Mouse (Mus musculus) CH12.LX (cell line): ENCODE data around the gene Gnai2. TPM values are rescaled to one million over a fixed set of nuclear protein-coding genes. Genes with fewer than 3 reads are reported as not detected.
A peak's percentile ranks its signal among the peaks of the same experiment; 100 is the strongest.

ENCODE experiments used
- DNase-seq: peaks from one replicate; pipeline ENCODE4 v3.0.0-alpha.2; 2013; ENCODE audit errors: extremely low read depth
- H3K27ac ChIP-seq: 2 replicates; pipeline ENCODE4 v1.5.1; 2012; ENCODE audit warnings: low read depth, mild to moderate bottlenecking, control low read depth, moderate library complexity; ENCODE audit not compliant: insufficient read depth
- H3K27me3 ChIP-seq: replicated peaks from 2 replicates; pipeline ENCODE3; 2012; ENCODE audit warnings: inconsistent platforms
- H3K36me3 ChIP-seq, 2 experiments: replicated peaks in 1 of 2; 2 replicates each; pipeline versions ENCODE3 to v1.6.1; 2012; ENCODE audit warnings: inconsistent platforms in 1 of 2, low read length in 1 of 2, mild to moderate bottlenecking in 1 of 2, mixed read lengths in 1 of 2, moderate library complexity in 1 of 2; ENCODE audit not compliant: control insufficient read depth in 1 of 2, insufficient read depth in 1 of 2
- H3K4me1 ChIP-seq, 2 experiments: 2 replicates each; pipeline ENCODE4 v1.6.1; 2012; ENCODE audit warnings: inconsistent platforms in 1 of 2, moderate library complexity in 1 of 2; ENCODE audit not compliant: insufficient read depth in 2 of 2, control insufficient read depth in 1 of 2
- H3K4me2 ChIP-seq: 2 replicates; pipeline ENCODE4 v1.6.1; 2012; ENCODE audit warnings: low read depth, mild to moderate bottlenecking, control low read depth; ENCODE audit not compliant: poor library complexity, insufficient read depth, severe bottlenecking
- H3K4me3 ChIP-seq, 3 experiments: fragments of 150-350 bp in 1 of 3; sonication (generic) in 1 of 3; replicated peaks in 1 of 3; 2 replicates each; pipeline versions ENCODE3 to v1.5.1; 2011 to 2012; ENCODE audit warnings: low read depth in 2 of 3, low read length in 2 of 3, mild to moderate bottlenecking in 2 of 3, moderate library complexity in 2 of 3, control low read depth in 1 of 3, improper control_type of control experiment in 1 of 3, inconsistent platforms in 1 of 3, mixed read lengths in 1 of 3; ENCODE audit not compliant: poor library complexity in 1 of 3
- H3K79me2 ChIP-seq: replicated peaks from 2 replicates; pipeline ENCODE4 v1.6.1; 2012; ENCODE audit warnings: mild to moderate bottlenecking, moderate library complexity; ENCODE audit not compliant: control insufficient read depth, poor library complexity, insufficient read depth, severe bottlenecking; ENCODE audit errors: extremely low read depth
- H3K9ac ChIP-seq: 2 replicates; pipeline ENCODE4 v1.6.1; 2012; ENCODE audit warnings: low read depth, mild to moderate bottlenecking, control low read depth, moderate library complexity; ENCODE audit not compliant: insufficient read depth
- H3K9me3 ChIP-seq: replicated peaks from 2 replicates; pipeline ENCODE3; 2012; ENCODE audit warnings: low read length, inconsistent platforms, mixed read lengths
- BHLHE40 ChIP-seq: IDR thresholded peaks from 2 replicates; pipeline ENCODE4 v1.6.1; 2011; ENCODE audit warnings: mild to moderate bottlenecking, low read depth, low read length, improper control_type of control experiment
- CHD1 ChIP-seq: IDR thresholded peaks from 2 replicates; pipeline ENCODE4 v1.6.1; 2012; ENCODE audit warnings: low read depth, low read length, improper control_type of control experiment, inconsistent platforms
- CHD2 ChIP-seq: IDR thresholded peaks from 2 replicates; pipeline ENCODE4 v1.6.1; 2011; ENCODE audit warnings: low read length, improper control_type of control experiment
- CTCF ChIP-seq, 2 experiments: IDR thresholded peaks in 1 of 2; conservative IDR thresholded peaks in 1 of 2; 2 replicates each; pipeline ENCODE4 v1.5.1; 2011 to 2012; ENCODE audit warnings: low read depth in 2 of 2, low read length in 2 of 2, improper control_type of control experiment in 1 of 2, inconsistent platforms in 1 of 2, mild to moderate bottlenecking in 1 of 2, moderate library complexity in 1 of 2
- ELF1 ChIP-seq: IDR thresholded peaks from 2 replicates; pipeline ENCODE4 v1.6.1; 2014; ENCODE audit warnings: low read depth, mild to moderate bottlenecking, inconsistent platforms, low read length, improper control_type of control experiment
- HCFC1 ChIP-seq: IDR thresholded peaks from 2 replicates; pipeline ENCODE4 v1.6.1; 2012; ENCODE audit warnings: low read depth, mild to moderate bottlenecking, inconsistent platforms, low read length, improper control_type of control experiment
- KAT2A ChIP-seq: IDR thresholded peaks from 2 replicates; pipeline ENCODE4 v1.6.1; 2012; ENCODE audit warnings: low read length, improper control_type of control experiment, inconsistent platforms; ENCODE audit not compliant: insufficient replicate concordance
- MYC ChIP-seq: IDR thresholded peaks from 2 replicates; pipeline ENCODE4 v1.6.1; 2011; ENCODE audit warnings: low read depth, mild to moderate bottlenecking, improper control_type of control experiment, low read length
- NELFE ChIP-seq: IDR thresholded peaks from 2 replicates; pipeline ENCODE4 v1.6.1; 2011; ENCODE audit warnings: low read depth, low read length, improper control_type of control experiment
- NRF1 ChIP-seq: IDR thresholded peaks from 2 replicates; pipeline ENCODE4 v1.6.1; 2014; ENCODE audit warnings: low read depth, mild to moderate bottlenecking, inconsistent platforms, low read length, improper control_type of control experiment, moderate library complexity
- PAX5 ChIP-seq: IDR thresholded peaks from 2 replicates; pipeline ENCODE4 v1.6.1; 2012; ENCODE audit warnings: low read length, inconsistent platforms, mixed read lengths
- RAD21 ChIP-seq: IDR thresholded peaks from 2 replicates; pipeline ENCODE4 v1.6.1; 2011; ENCODE audit warnings: low read depth, mild to moderate bottlenecking, low read length, improper control_type of control experiment, moderate library complexity
- SIN3A ChIP-seq: IDR thresholded peaks from 2 replicates; pipeline ENCODE4 v1.6.1; 2012; ENCODE audit warnings: low read length, improper control_type of control experiment, inconsistent platforms
- SMC3 ChIP-seq: IDR thresholded peaks from 2 replicates; pipeline ENCODE4 v1.6.1; 2011; ENCODE audit warnings: low read depth, low read length, improper control_type of control experiment
- TBP ChIP-seq: conservative IDR thresholded peaks from 2 replicates; pipeline ENCODE4 v1.6.1; 2011; ENCODE audit warnings: low read depth, low read length, improper control_type of control experiment
- USF1 ChIP-seq: IDR thresholded peaks from 2 replicates; pipeline ENCODE4 v1.6.1; 2014; ENCODE audit warnings: low read depth, mild to moderate bottlenecking, inconsistent platforms, low read length, improper control_type of control experiment
- ZC3H11A ChIP-seq: IDR thresholded peaks from 2 replicates; pipeline ENCODE4 v1.6.1; 2012; ENCODE audit warnings: low read depth, mild to moderate bottlenecking, inconsistent platforms, low read length, improper control_type of control experiment
- ZNF384 ChIP-seq: IDR thresholded peaks from 2 replicates; pipeline ENCODE4 v1.6.1; 2012; ENCODE audit warnings: low read depth, low read length, improper control_type of control experiment, inconsistent platforms
- dilution Hi-C: fragments of 300-500 bp; cut with MboI; formaldehyde crosslinking; loops from 2 replicates; pipeline ENCODE4 v1.14.3; 2020; ENCODE audit warnings: low sequenced_read_pairs; ENCODE audit not compliant: extremely low pct_unique_long_range_greater_than_20kb, extremely low pct_ligation_motif_present
- in situ Hi-C: fragments of 300-500 bp; cut with MboI; formaldehyde crosslinking; loops from 3 replicates; pipeline ENCODE4 v1.14.3; 2019; ENCODE audit warnings: low sequenced_read_pairs, low pct_ligation_motif_present, low pct_unique_long_range_greater_than_20kb, mixed read lengths
- polyA plus RNA-seq: library from polyadenylated mRNA; unstranded; fragments of >175 nt; gene quantifications from 2 replicates; pipeline ENCODE4 v1.2.1, GENCODE M21; 2012; ENCODE audit warnings: low read depth; ENCODE audit not compliant: insufficient read length
- total RNA-seq, 2 experiments: library from RNA; depleted of rRNA; stranded (reverse); fragments of 300-350 nt in 1 of 2; fragments of >200 nt in 1 of 2; gene quantifications; 2 replicates each; pipeline ENCODE4 v1.2.3; 2012 to 2014

Gnai2 gene
- total and polyA plus RNA-seq, 3 experiments, result 86.2 to 262 (median 154) TPM

DNA sequence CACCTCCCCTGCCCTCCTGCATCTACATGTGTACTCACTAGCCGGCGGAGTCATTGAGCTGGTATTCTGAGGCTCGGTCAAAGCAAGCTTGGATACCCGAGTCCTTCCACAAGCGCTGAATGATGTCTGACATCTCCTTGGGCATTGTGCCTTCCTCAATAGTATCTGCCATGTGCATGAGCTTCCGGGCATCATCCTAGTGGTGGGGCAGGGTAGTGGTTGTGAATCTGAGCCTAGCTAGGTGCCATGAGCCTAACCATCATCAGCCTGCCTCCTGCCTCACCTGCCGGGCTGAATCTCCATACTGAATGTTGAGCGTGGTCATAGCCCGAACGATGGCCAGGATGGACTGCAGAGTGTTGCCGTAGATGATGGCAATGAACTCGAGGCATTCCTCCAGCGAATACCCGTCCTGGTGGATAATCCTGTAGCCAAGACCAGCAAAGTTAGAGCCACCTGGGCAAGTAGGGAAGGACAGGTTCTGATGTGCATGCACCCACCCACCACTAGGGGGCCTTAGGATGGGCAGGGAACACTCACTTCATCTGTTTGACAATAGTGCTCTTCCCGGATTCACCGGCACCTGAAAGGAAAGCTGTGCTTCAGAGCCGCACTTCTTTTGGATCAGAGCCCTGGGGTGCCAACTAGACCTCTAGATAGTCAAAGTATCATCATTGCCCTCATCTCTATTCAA, 42.1 kb upstream of the Gnai2 start:
- Histone ChIP-seq H3K9me3 (no peaks in the 10 kb centered on the region), H3K27me3 (peaks cover 80% of the 10 kb centered on the region), H3K4me1 (peaks cover 8 to 25% of the 10 kb centered on the region in 2 experiments), H3K27ac (no peak overlapping the region), H3K79me2 (no peaks in the 10 kb centered on the region), H3K4me3 (no peak overlapping the region), H3K4me2 (peak overlapping the region; percentile 76), H3K9ac (no peak overlapping the region), H3K36me3 (no peaks in the 10 kb centered on the region)
- in situ Hi-C loops (loop anchor here (5.0 kb wide), 1 partner anchor 35 kb away; no protein-coding TSS in a partner anchor), dilution Hi-C loops (no loop called here)
- TF ChIP-seq SIN3A (no peak), CHD1 (no peak), MYC (0 out of 2 replicates have a peak, but pooled peaks have one; percentile 6), SMC3 (peak; percentile 33), ZC3H11A (no peak), NRF1 (no peak), KAT2A (no peak), TBP (no peak), ZNF384 (no peak), PAX5 (no peak), CTCF (conservative IDR thresholded peaks at IDR 0.05 in 1 of 2, IDR thresholded peaks at IDR 0.05 in 1 of 2; ENCODE audit: low read depth in 2 of 2, low read length in 2 of 2) (peak; percentile 80 to 96), NELFE (no peak), RAD21 (peak; percentile 2)
- DNase-seq, result peak; percentile 55

- Histone ChIP-seq H3K4me2 (peak overlapping the region; percentile 55), H3K9ac (no peak overlapping the region), H3K27me3 (peaks cover 81% of the 10 kb centered on the region), H3K4me1 (peaks cover 8 to 25% of the 10 kb centered on the region in 2 experiments), H3K79me2 (no peaks in the 10 kb centered on the region), H3K9me3 (no peaks in the 10 kb centered on the region), H3K27ac (no peak overlapping the region), H3K36me3 (no peaks in the 10 kb centered on the region), H3K4me3 (peak overlapping the region in 1 of 3 experiments; percentile 39)
- in situ Hi-C loops (loop anchor here (5.0 kb wide), 1 partner anchor 34 kb away; no protein-coding TSS in a partner anchor), dilution Hi-C loops (no loop called here)
- DNase-seq, result no peak
- no peak for TF ChIP-seq RAD21
- TF ChIP-seq CHD2, result no peak
- no peak for TF ChIP-seq USF1
- no peak for TF ChIP-seq NELFE
- no peak for TF ChIP-seq HCFC1
- no peak for TF ChIP-seq BHLHE40
- no peak for TF ChIP-seq ELF1
- no peak for TF ChIP-seq KAT2A
- no peak for TF ChIP-seq SIN3A
These were observed 41.1 kb upstream of the Gnai2 start for GRCm38 (mm10) chr9:107676302-107676701.
